Mouse (Mus musculus) midbrain, embryonic 11.5 days (tissue): ENCODE results near the gene Plscr5. TPM values are rescaled to one million over a fixed set of nuclear protein-coding genes. Genes with fewer than 3 reads are reported as not detected.
A peak's percentile ranks its signal among the peaks of the same experiment; 100 is the strongest.

Source experiments
- ATAC-seq: fragments of 200-750 bp; cut with Nextera tagmentation; 2 replicates; pipeline ENCODE4 v1.8.0; 2017; ENCODE audit warnings: moderate TSS enrichment, moderate library complexity; ENCODE audit not compliant: low FRiP score
- DNase-seq: peaks from one replicate; pipeline ENCODE4 v3.0.0; 2015; ENCODE audit warnings: low spot score; ENCODE audit errors: missing footprints
- H3K27ac ChIP-seq: fragments of 300-500 bp; sonication (generic); 2 replicates; pipeline ENCODE4 v1.5.1; 2014; ENCODE audit warnings: low read depth, low read length
- H3K27me3 ChIP-seq: fragments of 300-500 bp; sonication (generic); 2 replicates; pipeline ENCODE4 v1.6.1; 2014; ENCODE audit warnings: mild to moderate bottlenecking, low read length, moderate library complexity, mixed read lengths; ENCODE audit not compliant: control insufficient read depth, insufficient read depth
- H3K36me3 ChIP-seq: fragments of 300-500 bp; sonication (generic); 2 replicates; pipeline ENCODE4 v1.6.1; 2014; ENCODE audit warnings: mild to moderate bottlenecking, low read length, moderate library complexity, mixed read lengths; ENCODE audit not compliant: control insufficient read depth, insufficient read depth
- H3K4me1 ChIP-seq: fragments of 300-500 bp; sonication (generic); 2 replicates; pipeline ENCODE4 v1.6.1; 2014; ENCODE audit warnings: low read length; ENCODE audit not compliant: control insufficient read depth, insufficient read depth
- H3K4me2 ChIP-seq: fragments of 300-500 bp; sonication (generic); 2 replicates; pipeline ENCODE4 v1.6.1; 2014; ENCODE audit warnings: mild to moderate bottlenecking, moderate library complexity
- H3K4me3 ChIP-seq: fragments of 300-500 bp; sonication (generic); 2 replicates; pipeline ENCODE4 v1.5.1; 2014; ENCODE audit warnings: low read depth, low read length
- H3K9ac ChIP-seq: fragments of 300-500 bp; sonication (generic); 2 replicates; pipeline ENCODE4 v1.6.1; 2014; ENCODE audit warnings: low read length
- H3K9me3 ChIP-seq: fragments of 300-500 bp; sonication (generic); 2 replicates; pipeline ENCODE4 v1.6.1; 2016; ENCODE audit warnings: low read length; ENCODE audit not compliant: control insufficient read depth
- WGBS: fragments of 180-500 bp; shearing (Covaris S2); extraction: QIAGEN DNeasy Blood & Tissue Kit; methylation state at CpG from one replicate; pipeline ENCODE4 v1.1.7; 2014; 5-methylcytosine and 5-hydroxymethylcytosine counted together
- polyA plus RNA-seq: library from polyadenylated mRNA; unstranded; fragments of >200 nt; fragmentation: Nextera tagmentation; extraction: Ambion mirVana; gene quantifications from 2 replicates; pipeline ENCODE4 v1.2.1, GENCODE M21; 2014

The Plscr5 gene
- polyA plus RNA-seq, 1 experiment from 2014 or later: not detected

DNA sequence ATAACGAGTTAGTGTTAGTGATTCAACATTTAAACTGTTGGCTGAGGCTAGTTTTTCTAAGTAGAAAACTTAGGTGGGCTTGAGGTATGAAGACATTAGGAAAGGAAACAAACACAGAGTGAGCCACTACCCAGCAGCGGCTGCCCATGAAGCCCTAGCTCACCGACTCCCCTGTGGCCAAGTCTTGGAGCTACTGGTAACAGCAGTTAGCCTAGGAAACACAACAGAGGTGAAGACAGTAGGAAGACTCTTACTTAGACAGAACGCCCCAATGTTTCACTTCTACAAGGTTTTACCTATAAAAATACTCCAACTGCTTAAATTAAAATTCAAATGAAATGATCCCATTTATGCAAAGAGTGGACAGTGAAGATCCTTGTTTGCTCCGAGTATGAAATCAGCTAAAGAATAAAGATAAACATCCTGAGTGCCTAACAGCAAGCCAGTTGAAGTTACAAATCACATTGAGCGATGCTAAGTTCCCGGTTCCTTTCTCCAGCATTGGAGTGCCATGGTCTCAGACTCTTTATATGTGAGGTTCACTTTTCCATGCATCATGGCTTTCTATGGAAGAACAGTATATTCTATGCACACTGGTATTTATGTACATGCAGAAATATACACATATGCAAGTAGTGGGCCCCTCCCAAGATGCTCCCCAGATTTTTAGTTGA, 56.2 kb downstream of the Plscr5 start:
- 83% methylated on average over 7 of the region's 7 CpGs for WGBS
- ATAC-seq: no peak
- H3K27ac ChIP-seq: no peak overlapping the region

DNA sequence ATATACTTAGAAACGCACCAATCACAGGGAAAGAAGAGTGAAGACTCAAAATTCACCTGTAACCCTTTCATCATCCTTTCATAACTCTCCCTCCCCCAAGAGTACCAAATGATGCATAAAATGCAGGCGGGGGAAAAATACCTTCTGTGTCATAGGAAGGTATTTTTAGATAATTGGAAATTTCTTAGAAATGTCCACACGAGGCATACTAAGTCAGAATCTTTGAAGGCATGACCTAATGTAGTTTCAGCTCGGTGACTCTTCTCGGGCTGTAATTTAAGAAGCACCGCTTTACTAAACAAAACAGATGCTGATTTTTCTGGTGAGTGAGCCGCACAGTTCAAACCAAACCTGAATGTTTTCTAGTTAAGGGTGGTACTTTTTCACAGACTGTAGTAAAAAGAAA, 56.7 kb downstream of the Plscr5 start, which contains the start of gene Plscr1:
Gene Plscr1, plus strand, starts transcription at position 304 of the 406 bp plus-strand sequence.
- DNase-seq (peak; percentile 81), ATAC-seq (no peak)
- H3K4me1 ChIP-seq: no peaks in the 10 kb centered on the region; the same call in 1 of the 2 replicates
- no peaks in the 10 kb centered on the region for H3K36me3 ChIP-seq
- H3K4me2 ChIP-seq: peak within 1 kb of the TSS; percentile 57
- H3K4me3 ChIP-seq: peak within 1 kb of the TSS; percentile 43
- no peaks in the 10 kb centered on the region for H3K9me3 ChIP-seq
- H3K9ac ChIP-seq: peak within 1 kb of the TSS; percentile 63
- no peak within 1 kb of the TSS; the same call in 1 of the 2 replicates for H3K27ac ChIP-seq
- 48% methylated on average over 7 of the region's 7 CpGs for WGBS
- H3K27me3 ChIP-seq: no peaks in the 10 kb centered on the region

More for the DNA sequence above, 56.2 kb downstream of the Plscr5 start:
- DNase-seq: no peak
- H3K4me2 ChIP-seq: no peak overlapping the region
- H3K9ac ChIP-seq: no peak overlapping the region
- no peaks in the 10 kb centered on the region for H3K9me3 ChIP-seq
- H3K36me3 ChIP-seq: no peaks in the 10 kb centered on the region
- H3K4me3 ChIP-seq: no peak overlapping the region
- no peaks in the 10 kb centered on the region; the same call in 1 of the 2 replicates for H3K4me1 ChIP-seq
- H3K27me3 ChIP-seq: no peaks in the 10 kb centered on the region

- Histone ChIP-seq H3K4me1 (no peaks in the 10 kb centered on the region; the same call in 1 of the 2 replicates), H3K27ac (no peak overlapping the region; the same call in 1 of the 2 replicates), H3K36me3 (no peaks in the 10 kb centered on the region), H3K4me2 (peak overlapping the region; percentile 57), H3K9ac (peak overlapping the region; percentile 63), H3K9me3 (no peaks in the 10 kb centered on the region), H3K4me3 (peak overlapping the region; percentile 43), H3K27me3 (no peaks in the 10 kb centered on the region)
- peak; percentile 98 for DNase-seq
- under 1% methylated on average over 40 of the region's 40 CpGs for WGBS
- peak; percentile 95 for ATAC-seq
Measured at GRCm38 (mm10) chr9:92249987-92250772, 57.4 kb downstream of the Plscr5 start.

GRCm38 (mm10) chr9:92252718-92253117, 60.0 kb downstream of the Plscr5 start:
- H3K4me3 ChIP-seq: no peak overlapping the region
- H3K4me2 ChIP-seq: no peak overlapping the region
- no peaks in the 10 kb centered on the region for H3K9me3 ChIP-seq
- no peak overlapping the region for H3K27ac ChIP-seq
- no peaks in the 10 kb centered on the region; the same call in 1 of the 2 replicates for H3K4me1 ChIP-seq
- DNase-seq (no peak), ATAC-seq (no peak)
- no peaks in the 10 kb centered on the region for H3K36me3 ChIP-seq
- H3K27me3 ChIP-seq: no peaks in the 10 kb centered on the region
- H3K9ac ChIP-seq: no peak overlapping the region
- 86% methylated on average over 5 of the region's 5 CpGs for WGBS

- 95% methylated on average over 10 of the region's 10 CpGs for WGBS
- ATAC-seq (no peak), DNase-seq (no peak)
- no peaks in the 10 kb centered on the region; the same call in 1 of the 2 replicates for H3K4me1 ChIP-seq
- H3K27ac ChIP-seq: no peak overlapping the region
- H3K27me3 ChIP-seq: no peaks in the 10 kb centered on the region
- H3K9ac ChIP-seq: no peak overlapping the region
- no peak overlapping the region for H3K4me2 ChIP-seq
- no peak overlapping the region for H3K4me3 ChIP-seq
- H3K36me3 ChIP-seq: no peaks in the 10 kb centered on the region
- H3K9me3 ChIP-seq: no peaks in the 10 kb centered on the region
Measured at GRCm38 (mm10) chr9:92253585-92254321, 61.0 kb downstream of the Plscr5 start.

Other genes with a start within 250 kb of the Plscr5 start
- 26.3 and 27.7 TPM in 2 replicates for gene Plscr1, start 56.8 kb downstream of the Plscr5 start, polyA plus RNA-seq
- gene Plscr2, start 82.7 kb downstream of the Plscr5 start, polyA plus RNA-seq: 0.33 and 1.2 TPM in 2 replicates
- not detected in 2 replicates for gene 1700057G04Rik, start 116.4 kb downstream of the Plscr5 start, polyA plus RNA-seq